Mouse (Mus musculus): ENCODE data around the gene Gm10188. TPM values are rescaled to one million over a fixed set of nuclear protein-coding genes. Genes with fewer than 3 reads are reported as not detected.

Gene Gm10188
- polyA plus RNA-seq, 1 experiment from 2014 or later, result not detected

DNA sequence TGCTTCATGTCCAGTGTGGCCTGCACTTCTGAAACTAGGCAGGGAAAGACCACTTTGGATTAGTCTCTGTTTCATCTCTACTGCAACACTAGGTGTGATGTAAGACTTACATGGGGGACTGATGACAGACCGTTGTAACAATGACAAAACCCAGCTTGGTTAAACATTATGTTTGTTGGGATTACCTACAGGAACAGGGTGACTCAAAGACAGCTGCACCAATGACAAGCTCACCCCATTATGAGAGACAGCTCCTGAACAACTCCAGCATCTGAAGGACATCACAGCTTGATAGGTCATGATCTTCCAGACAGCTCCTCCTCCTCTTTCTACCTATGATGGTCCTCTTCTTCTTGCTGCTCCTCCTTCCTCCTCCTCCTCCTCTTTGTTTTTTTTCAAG is 30.8 kb upstream of the Gm10188 start:
- H3K9ac ChIP-seq, result no peak overlapping the region
- no peak for ATAC-seq
- no peak overlapping the region for H3K4me2 ChIP-seq (replicated peaks)
- H3K36me3 ChIP-seq, result no peaks in the 10 kb centered on the region
- H3K27ac ChIP-seq, result no peak overlapping the region
- H3K27me3 ChIP-seq (replicated peaks), result no peaks in the 10 kb centered on the region
- H3K9me3 ChIP-seq, result no peaks in the 10 kb centered on the region
- no peaks in the 10 kb centered on the region for H3K4me1 ChIP-seq (replicated peaks)
- WGBS, result 79% methylated on average over 1 of the region's 1 CpGs
- H3K4me3 ChIP-seq (replicated peaks), result no peak overlapping the region

- Histone ChIP-seq H3K4me1 (replicated peaks) (no peaks in the 10 kb centered on the region), H3K36me3 (no peaks in the 10 kb centered on the region), H3K9ac (no peak overlapping the region), H3K9me3 (no peaks in the 10 kb centered on the region), H3K27me3 (replicated peaks) (no peaks in the 10 kb centered on the region), H3K4me3 (replicated peaks) (no peak overlapping the region), H3K4me2 (replicated peaks) (no peak overlapping the region), H3K27ac (no peak overlapping the region)
- 89% methylated on average over 6 of the region's 6 CpGs for WGBS
- no peak for ATAC-seq
These were observed 24.9 kb upstream of the Gm10188 start for GRCm38 (mm10) chr1:132254467-132254866.

DNA sequence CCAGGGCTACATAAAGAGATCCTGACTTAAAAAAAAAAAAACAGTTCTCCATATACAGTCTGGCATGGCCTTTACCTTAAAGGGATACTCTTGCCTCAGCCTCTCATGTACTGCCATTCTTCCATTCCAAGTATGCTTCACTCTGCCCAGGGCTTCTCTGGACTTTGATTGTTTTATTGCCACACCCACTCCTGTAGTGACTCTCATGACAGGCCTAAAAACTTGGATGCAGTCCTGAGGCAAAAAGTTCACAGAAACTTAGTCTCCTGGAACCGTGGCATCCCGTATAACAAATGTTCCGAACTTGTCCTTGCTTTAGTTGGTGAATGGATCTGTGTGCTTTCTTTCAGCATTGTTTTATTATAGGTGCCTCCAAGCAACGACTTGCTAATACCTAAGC is 17.1 kb upstream of the Gm10188 start:
- no peak overlapping the region for H3K27ac ChIP-seq
- no peak overlapping the region for H3K9ac ChIP-seq
- H3K27me3 ChIP-seq (replicated peaks), result no peaks in the 10 kb centered on the region
- no peaks in the 10 kb centered on the region for H3K36me3 ChIP-seq
- H3K9me3 ChIP-seq, result no peaks in the 10 kb centered on the region
- H3K4me1 ChIP-seq (replicated peaks), result no peaks in the 10 kb centered on the region
- WGBS, result 83% methylated on average over 4 of the region's 4 CpGs
- no peak overlapping the region for H3K4me3 ChIP-seq (replicated peaks)
- ATAC-seq, result no peak
- no peak overlapping the region for H3K4me2 ChIP-seq (replicated peaks)

- H3K36me3 ChIP-seq, result no peaks in the 10 kb centered on the region
These were observed 16.6 kb upstream of the Gm10188 start for GRCm38 (mm10) chr1:132246137-132246536.

GRCm38 (mm10) chr1:132245010-132245409 is 15.4 kb upstream of the Gm10188 start:
- no peaks in the 10 kb centered on the region for H3K4me1 ChIP-seq (replicated peaks)
- no peaks in the 10 kb centered on the region for H3K27me3 ChIP-seq (replicated peaks)
- H3K4me2 ChIP-seq (replicated peaks), result no peak overlapping the region
- no peak overlapping the region for H3K27ac ChIP-seq
- H3K36me3 ChIP-seq, result no peaks in the 10 kb centered on the region
- H3K9me3 ChIP-seq, result no peaks in the 10 kb centered on the region
- H3K4me3 ChIP-seq (replicated peaks), result no peak overlapping the region
- ATAC-seq, result no peak
- 75% methylated on average over 5 of the region's 5 CpGs for WGBS
- no peak overlapping the region for H3K9ac ChIP-seq

More at GRCm38 (mm10) chr1:132246137-132246536, 16.6 kb upstream of the Gm10188 start:
- Histone ChIP-seq H3K4me3 (replicated peaks) (no peak overlapping the region), H3K27ac (no peak overlapping the region), H3K27me3 (replicated peaks) (no peaks in the 10 kb centered on the region), H3K4me2 (replicated peaks) (no peak overlapping the region), H3K9me3 (no peaks in the 10 kb centered on the region), H3K9ac (no peak overlapping the region), H3K4me1 (replicated peaks) (no peaks in the 10 kb centered on the region)
- ATAC-seq, result no peak
- WGBS, result 38% methylated on average over 6 of the region's 6 CpGs

DNA sequence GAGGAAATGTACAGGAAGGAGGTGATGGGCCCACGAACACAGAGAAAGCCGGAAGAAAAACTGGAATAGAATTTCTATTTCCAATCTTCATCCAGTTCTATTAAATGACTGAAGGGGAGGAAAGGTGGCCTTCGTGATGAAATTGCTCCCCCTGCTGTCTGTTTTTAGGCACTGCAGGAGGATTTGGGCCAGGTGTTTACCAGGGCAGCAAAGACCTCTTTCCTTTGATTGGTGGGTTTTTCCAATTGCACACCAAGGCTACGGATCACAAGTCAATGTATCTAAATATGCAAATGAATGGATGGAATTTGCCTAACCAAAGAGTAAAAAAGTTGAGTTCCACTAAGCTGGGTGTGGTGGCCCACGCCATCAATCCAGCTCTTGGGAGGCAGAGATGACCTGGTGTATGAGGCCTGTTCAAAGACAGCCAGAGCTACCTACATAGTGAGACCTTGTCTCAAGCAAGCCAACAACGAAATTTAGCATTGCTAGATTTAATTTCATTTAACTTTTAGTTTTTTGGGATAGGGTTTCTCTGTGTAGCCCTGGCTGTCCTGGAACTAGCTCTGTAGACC is 8.1 kb upstream of the Gm10188 start:
- no peaks in the 10 kb centered on the region for H3K36me3 ChIP-seq
- no peak for ATAC-seq
- no peaks in the 10 kb centered on the region for H3K4me1 ChIP-seq (replicated peaks)
- WGBS, result 24% methylated on average over 6 of the region's 6 CpGs
- H3K4me3 ChIP-seq (replicated peaks), result no peak overlapping the region
- no peak overlapping the region for H3K9ac ChIP-seq
- H3K27ac ChIP-seq, result no peak overlapping the region
- H3K4me2 ChIP-seq (replicated peaks), result no peak overlapping the region
- H3K9me3 ChIP-seq, result no peaks in the 10 kb centered on the region
- H3K27me3 ChIP-seq (replicated peaks), result peaks cover 6% of the 10 kb centered on the region; the same call in 1 of the 2 replicates

DNA sequence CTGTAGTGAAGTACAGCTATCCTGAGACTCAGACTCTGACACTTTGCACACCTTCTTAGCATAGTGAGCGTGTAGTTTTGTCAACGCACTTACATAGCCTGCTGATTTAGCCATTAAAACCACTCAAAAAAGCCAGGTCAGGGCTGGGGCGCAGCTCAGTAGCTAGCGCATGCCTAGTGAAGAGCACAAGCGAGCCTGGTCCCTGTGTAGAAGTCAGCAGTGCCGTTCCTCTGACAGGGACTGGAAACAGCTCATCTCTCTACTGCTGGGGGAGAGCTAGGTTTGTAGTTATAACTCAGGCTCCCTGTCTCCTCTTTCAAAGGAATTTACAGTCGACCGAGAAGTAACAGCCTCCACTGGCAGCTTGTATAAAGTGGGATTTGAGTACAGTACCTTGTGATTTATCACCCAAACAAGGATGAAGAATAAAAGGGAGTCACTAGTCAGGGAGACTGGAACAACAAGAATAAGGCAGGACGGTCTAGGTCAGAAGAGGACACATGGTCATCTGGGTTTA is 5.2 kb upstream of the Gm10188 start:
- H3K9me3 ChIP-seq, result no peaks in the 10 kb centered on the region
- peaks cover 6% of the 10 kb centered on the region; the same call in 1 of the 2 replicates for H3K27me3 ChIP-seq (replicated peaks)
- H3K36me3 ChIP-seq, result no peaks in the 10 kb centered on the region
- no peak overlapping the region for H3K27ac ChIP-seq
- H3K4me2 ChIP-seq (replicated peaks), result no peak overlapping the region
- H3K9ac ChIP-seq, result no peak overlapping the region
- 47% methylated on average over 9 of the region's 9 CpGs for WGBS
- no peaks in the 10 kb centered on the region for H3K4me1 ChIP-seq (replicated peaks)
- no peak for ATAC-seq
- no peak overlapping the region for H3K4me3 ChIP-seq (replicated peaks)

- no peak overlapping the region for H3K4me3 ChIP-seq (replicated peaks)
- WGBS, result 22% methylated on average over 12 of the region's 12 CpGs
- H3K9me3 ChIP-seq, result no peaks in the 10 kb centered on the region
- H3K9ac ChIP-seq, result no peak overlapping the region
- H3K4me2 ChIP-seq (replicated peaks), result no peak overlapping the region
- no peaks in the 10 kb centered on the region for H3K36me3 ChIP-seq
- no peak overlapping the region for H3K27ac ChIP-seq
- H3K27me3 ChIP-seq (replicated peaks), result peaks cover 6% of the 10 kb centered on the region; the same call in 1 of the 2 replicates
- no peaks in the 10 kb centered on the region for H3K4me1 ChIP-seq (replicated peaks)
- ATAC-seq, result no peak
These were observed 4.0 kb upstream of the Gm10188 start for GRCm38 (mm10) chr1:132233566-132233965.

GRCm38 (mm10) chr1:132231470-132232274 is 2.1 kb upstream of the Gm10188 start:
- Histone ChIP-seq H3K9me3 (no peaks in the 10 kb centered on the region), H3K4me3 (replicated peaks) (no peak overlapping the region), H3K9ac (no peak overlapping the region), H3K4me1 (replicated peaks) (no peaks in the 10 kb centered on the region), H3K4me2 (replicated peaks) (no peak overlapping the region), H3K27me3 (replicated peaks) (peaks cover 4% of the 10 kb centered on the region; the same call in 1 of the 2 replicates), H3K36me3 (no peaks in the 10 kb centered on the region), H3K27ac (no peak overlapping the region)
- 52% methylated on average over 7 of the region's 7 CpGs for WGBS
- no peak for ATAC-seq

GRCm38 (mm10) chr1:132226297-132227080 is 3.1 kb downstream of the Gm10188 start:
- Histone ChIP-seq H3K36me3 (no peaks in the 10 kb centered on the region), H3K27me3 (replicated peaks) (no peaks in the 10 kb centered on the region), H3K4me2 (replicated peaks) (no peak overlapping the region), H3K9me3 (no peaks in the 10 kb centered on the region), H3K4me3 (replicated peaks) (no peak overlapping the region), H3K4me1 (replicated peaks) (no peaks in the 10 kb centered on the region), H3K9ac (no peak overlapping the region), H3K27ac (no peak overlapping the region)
- WGBS, result 70% methylated on average over 12 of the region's 13 CpGs
- ATAC-seq, result no peak

- Histone ChIP-seq H3K4me3 (replicated peaks) (no peak overlapping the region), H3K9ac (no peak overlapping the region), H3K4me2 (replicated peaks) (no peak overlapping the region), H3K27ac (no peak overlapping the region), H3K9me3 (no peaks in the 10 kb centered on the region), H3K4me1 (replicated peaks) (no peaks in the 10 kb centered on the region), H3K27me3 (replicated peaks) (no peaks in the 10 kb centered on the region), H3K36me3 (no peaks in the 10 kb centered on the region)
- WGBS, result 34% methylated on average over 6 of the region's 6 CpGs
- no peak for ATAC-seq
These were observed 7.4 kb downstream of the Gm10188 start for GRCm38 (mm10) chr1:132222166-132222565.

GRCm38 (mm10) chr1:132221627-132222026 is 7.9 kb downstream of the Gm10188 start:
- no peak overlapping the region for H3K4me2 ChIP-seq (replicated peaks)
- H3K9me3 ChIP-seq, result no peaks in the 10 kb centered on the region
- no peak for ATAC-seq
- no peak overlapping the region for H3K27ac ChIP-seq
- H3K4me1 ChIP-seq (replicated peaks), result no peaks in the 10 kb centered on the region
- H3K27me3 ChIP-seq (replicated peaks), result no peaks in the 10 kb centered on the region
- 36% methylated on average over 2 of the region's 2 CpGs for WGBS
- no peak overlapping the region for H3K9ac ChIP-seq
- no peak overlapping the region for H3K4me3 ChIP-seq (replicated peaks)
- H3K36me3 ChIP-seq, result no peaks in the 10 kb centered on the region

All from intestine, embryonic 15.5 days (tissue).